Mouse (Mus musculus) thymus, adult 2 months (tissue): ENCODE measurements around the gene Tapbp. TPM values are rescaled to one million over a fixed set of nuclear protein-coding genes. Genes with fewer than 3 reads are reported as not detected.

Experiments used
- DNase-seq: peaks from one replicate; pipeline ENCODE4 v3.0.0; 2021
- H3K27ac ChIP-seq: fragments of 200-500 bp; 2 replicates; pipeline ENCODE4 v1.5.1; 2012; ENCODE audit warnings: low read length, control low read depth; ENCODE audit not compliant: control insufficient read depth, insufficient read depth
- H3K27me3 ChIP-seq: fragments of 200-500 bp; 2 replicates; pipeline ENCODE4 v1.6.1; 2012; ENCODE audit warnings: mild to moderate bottlenecking, low read length, moderate library complexity, mixed read lengths; ENCODE audit not compliant: control insufficient read depth, insufficient read depth
- H3K36me3 ChIP-seq: fragments of 200-500 bp; 2 replicates; pipeline ENCODE4 v1.6.1; 2012; ENCODE audit warnings: mild to moderate bottlenecking, low read length, moderate library complexity; ENCODE audit not compliant: control insufficient read depth, insufficient read depth
- H3K4me1 ChIP-seq: fragments of 200-500 bp; replicated peaks from 2 replicates; pipeline ENCODE4 v1.6.1; 2012; ENCODE audit warnings: low read length; ENCODE audit not compliant: control insufficient read depth, insufficient read depth
- H3K4me3 ChIP-seq: fragments of 200-500 bp; 2 replicates; pipeline ENCODE4 v1.5.1; 2012; ENCODE audit warnings: mild to moderate bottlenecking, low read length, control low read depth, moderate library complexity; ENCODE audit not compliant: control insufficient read depth, insufficient read depth
- CTCF ChIP-seq: fragments of 200-500 bp; IDR thresholded peaks from 2 replicates; pipeline ENCODE4 v1.5.1; 2012; ENCODE audit warnings: mild to moderate bottlenecking, control low read depth, low read length, moderate library complexity, borderline replicate concordance; ENCODE audit not compliant: control insufficient read depth, poor library complexity, insufficient read depth; ENCODE audit errors: extremely low read depth
- POLR2A ChIP-seq: fragments of 200-500 bp; IDR thresholded peaks from 2 replicates; pipeline ENCODE4 v1.6.1; 2012; ENCODE audit warnings: mild to moderate bottlenecking, low read length, control low read depth, moderate library complexity; ENCODE audit not compliant: control insufficient read depth, poor library complexity, insufficient read depth; ENCODE audit errors: extremely low read depth
- WGBS: fragments of 180-500 bp; shearing (Covaris S2); methylation state at CpG from one replicate; pipeline ENCODE4 v1.1.7; 2018; 5-methylcytosine and 5-hydroxymethylcytosine counted together
- polyA plus RNA-seq: library from polyadenylated mRNA; depleted of rRNA; stranded (reverse); fragments of >200 nt; gene quantifications from 2 replicates; pipeline ENCODE4 v1.2.3, GENCODE M21; 2012

Tapbp gene
- polyA plus RNA-seq, 1 experiment: 201 TPM

- TF ChIP-seq CTCF (no peak), POLR2A (no peak)
- no peak for DNase-seq
- H3K27ac ChIP-seq: no peak overlapping the region
- peaks cover 9% of the 10 kb centered on the region; the same call in 1 of the 2 replicates for H3K36me3 ChIP-seq
- H3K4me3 ChIP-seq: no peak overlapping the region
- 95% methylated on average over 18 of the region's 18 CpGs for WGBS
- H3K27me3 ChIP-seq: no peaks in the 10 kb centered on the region
- peaks cover 18% of the 10 kb centered on the region for H3K4me1 ChIP-seq
Measured at GRCm38 (mm10) chr17:33917656-33918292, 2.1 kb downstream of the Tapbp start.

- Histone ChIP-seq H3K36me3 (peaks cover 5% of the 10 kb centered on the region; the same call in 1 of the 2 replicates), H3K27me3 (no peaks in the 10 kb centered on the region), H3K27ac (peak overlapping the region; percentile 19), H3K4me1 (peaks cover 18% of the 10 kb centered on the region), H3K4me3 (peak overlapping the region; percentile 92; the same call in 1 of the 2 replicates)
- TF ChIP-seq CTCF (no peak), POLR2A (no peak)
- DNase-seq: no peak
- 83% methylated on average over 37 of the region's 37 CpGs for WGBS
Measured at GRCm38 (mm10) chr17:33918293-33919203, 2.8 kb downstream of the Tapbp start.

GRCm38 (mm10) chr17:33919351-33920281 lies 3.9 kb downstream of the Tapbp start:
- WGBS: under 1% methylated on average over 52 of the region's 52 CpGs
- H3K4me3 ChIP-seq: peak overlapping the region; percentile 92
- no peaks in the 10 kb centered on the region for H3K27me3 ChIP-seq
- TF ChIP-seq CTCF (no peak), POLR2A (no peak)
- no peaks in the 10 kb centered on the region; the same call in 1 of the 2 replicates for H3K36me3 ChIP-seq
- DNase-seq: peak; percentile 74
- peaks cover 18% of the 10 kb centered on the region for H3K4me1 ChIP-seq
- peak overlapping the region; percentile 75 for H3K27ac ChIP-seq

DNA sequence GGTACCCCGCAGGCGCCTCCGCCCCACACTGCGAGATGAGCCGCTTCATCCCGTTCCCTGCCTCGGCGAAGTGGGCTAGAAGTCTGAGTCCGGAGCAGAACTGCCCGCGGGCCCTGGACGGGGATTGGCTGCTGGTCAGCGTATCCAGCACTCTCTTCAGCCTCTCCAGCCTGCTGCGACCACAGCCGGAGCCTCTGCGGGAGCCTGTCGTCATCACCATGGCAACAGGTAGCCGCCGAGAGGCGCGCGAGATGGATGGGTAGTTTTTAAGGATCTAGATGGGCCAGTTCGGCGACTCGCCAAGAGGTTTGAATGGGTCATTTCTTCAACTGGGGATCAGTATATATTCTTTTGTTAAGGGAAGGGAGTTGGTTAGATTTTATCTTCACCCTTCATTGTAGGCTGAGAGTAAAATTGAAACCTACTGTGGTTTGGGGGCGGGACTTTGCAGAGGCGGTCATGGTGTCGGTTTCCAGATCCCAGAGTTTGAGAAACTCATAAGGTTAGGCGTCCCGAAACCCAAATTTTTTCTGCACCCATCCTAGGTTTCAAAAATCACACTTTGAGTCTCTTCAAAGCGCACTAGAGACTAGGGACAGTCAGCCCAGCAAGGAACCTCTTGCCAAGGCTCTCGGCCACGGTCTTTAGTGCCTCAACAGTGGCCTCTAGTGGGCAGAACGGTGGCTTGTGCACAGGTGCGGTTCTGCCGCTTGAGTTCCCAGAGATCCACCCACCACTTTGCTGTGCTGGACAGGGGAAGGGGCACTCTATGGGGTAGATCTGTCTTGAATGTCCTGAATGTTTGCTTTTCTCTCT lies 4.8 kb downstream of the Tapbp start:
- Histone ChIP-seq H3K36me3 (no peaks in the 10 kb centered on the region), H3K4me3 (peak overlapping the region; percentile 92), H3K4me1 (peaks cover 13% of the 10 kb centered on the region), H3K27me3 (no peaks in the 10 kb centered on the region), H3K27ac (peak overlapping the region; percentile 75)
- under 1% methylated on average over 36 of the region's 36 CpGs for WGBS
- DNase-seq: peak; percentile 90
- TF ChIP-seq CTCF: peak; percentile 93
- TF ChIP-seq POLR2A: no peak

DNA sequence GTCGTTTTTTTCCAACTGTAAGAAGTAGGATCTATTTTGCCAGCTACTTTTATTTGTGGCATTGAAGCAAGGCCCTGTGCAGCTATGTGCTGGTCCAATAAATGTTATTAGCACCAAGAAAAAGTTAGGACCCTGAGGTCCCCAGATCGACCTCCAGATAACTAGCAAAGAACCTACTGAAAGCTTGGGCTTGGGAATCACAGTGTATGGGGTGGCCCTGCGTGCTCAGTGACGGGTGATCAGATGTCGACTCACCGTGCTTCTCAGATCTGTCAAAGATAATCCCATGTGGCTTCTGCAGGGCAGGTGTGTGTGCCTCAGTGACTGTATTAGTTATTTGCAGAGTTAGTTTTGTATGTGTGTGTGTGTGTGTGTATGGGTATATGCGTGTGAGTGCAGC lies 5.7 kb downstream of the Tapbp start:
- WGBS: 77% methylated on average over 7 of the region's 7 CpGs
- TF ChIP-seq CTCF (no peak), POLR2A (no peak)
- no peak for DNase-seq
- Histone ChIP-seq H3K27ac (no peak overlapping the region), H3K4me1 (peaks cover 13% of the 10 kb centered on the region), H3K27me3 (no peaks in the 10 kb centered on the region), H3K36me3 (no peaks in the 10 kb centered on the region), H3K4me3 (no peak overlapping the region)
